9 mouse cellular contexts compared by ENCODE assay signal in genomic region chr4:139175061-139175971, GRCm38 (mm10). TPM values are rescaled to one million over a fixed set of nuclear protein-coding genes. Genes with fewer than 3 reads are reported as not detected.
DNase-seq lines count a peak whose midpoint lies in the region; ATAC-seq and TF ChIP-seq lines count a peak whose summit lies in the region.
"Had no signal": no experiment of that assay in that cellular context is flagged by ENCODE, and none has a peak within 500 bp of the region (broad histone marks: within the 10 kb centered on the region; RNA-seq: fewer than 3 reads in every experiment).

No protein-coding gene starts in this region.

- H3K4me1 ChIP-seq in CH12.LX (ENCODE audit: control insufficient read depth in 1 of 2, insufficient read depth in 2 of 2): no peaks in the 10 kb centered on the region
- no peaks in the 10 kb centered on the region; the same call in 1 of the 2 replicates for H3K4me1 ChIP-seq in heart, embryonic 16.5 days (ENCODE audit: control insufficient read depth, insufficient read depth, low read length)
- H3K4me1 ChIP-seq in lung, embryonic 14.5 days (ENCODE audit: insufficient read depth): peaks cover 32% of the 10 kb centered on the region
- no peaks in the 10 kb centered on the region for H3K4me1 ChIP-seq in forebrain, embryonic 11.5 days (replicated peaks; ENCODE audit: control insufficient read depth, insufficient read depth, low read length)
- H3K4me1 ChIP-seq: midbrain, embryonic 12.5 days had no signal

- H3K9me3 ChIP-seq in CH12.LX (replicated peaks; ENCODE audit: low read length): peaks cover 14% of the 10 kb centered on the region
- peaks cover 6% of the 10 kb centered on the region; the same call in 1 of the 2 replicates for H3K9me3 ChIP-seq in heart, embryonic 16.5 days (replicated peaks; ENCODE audit: control insufficient read depth, low read length)
- no peaks in the 10 kb centered on the region for H3K9me3 ChIP-seq in lung, embryonic 14.5 days (ENCODE audit: low read depth, low read length)
- no peaks in the 10 kb centered on the region; the same call in 1 of the 2 replicates for H3K9me3 ChIP-seq in forebrain, embryonic 11.5 days (ENCODE audit: control insufficient read depth, low read length)

- no peaks in the 10 kb centered on the region for H3K36me3 ChIP-seq in CH12.LX (replicated peaks in 1 of 2; ENCODE audit: control insufficient read depth in 1 of 2, insufficient read depth in 1 of 2, low read length in 1 of 2)
- H3K36me3 ChIP-seq in heart, embryonic 16.5 days (ENCODE audit: control insufficient read depth, insufficient read depth): no peaks in the 10 kb centered on the region
- H3K36me3 ChIP-seq in lung, embryonic 14.5 days (ENCODE audit: insufficient read depth): no peaks in the 10 kb centered on the region
- no peaks in the 10 kb centered on the region for H3K36me3 ChIP-seq in forebrain, embryonic 11.5 days (ENCODE audit: control insufficient read depth, insufficient read depth, low read length)
- H3K36me3 ChIP-seq: midbrain, embryonic 12.5 days had no signal

- TF ChIP-seq CTCF in CH12.LX (conservative IDR thresholded peaks at IDR 0.05 in 1 of 2, IDR thresholded peaks at IDR 0.05 in 1 of 2; ENCODE audit: low read depth in 2 of 2, low read length in 2 of 2): no peak
- no peak for TF ChIP-seq CTCF in lung, embryonic 14.5 days (IDR thresholded peaks at IDR 0.05; ENCODE audit: low read depth)

- DNase-seq in adrenal gland, postnatal 14 days: peak; percentile 50
- DNase-seq in adrenal gland, postnatal 4 days (ENCODE audit: low spot score in 2 of 2): no peak
- no peak for DNase-seq in CH12.LX (ENCODE audit: extremely low read depth)
- DNase-seq in lung, embryonic 14.5 days: peak; percentile 82
- no peak for DNase-seq in frontal cortex, postnatal 25 days (ENCODE audit: low spot score in 2 of 2)
- no peak for DNase-seq in thymus, postnatal 0 days (ENCODE audit: low spot score)
- no peak for DNase-seq in forebrain, embryonic 11.5 days (ENCODE audit: low spot score)

- H3K4me3 ChIP-seq in CH12.LX (replicated peaks in 1 of 3; ENCODE audit: low read depth in 2 of 3, low read length in 2 of 3, poor library complexity in 1 of 3): no peak overlapping the region
- no peak overlapping the region for H3K4me3 ChIP-seq in heart, embryonic 16.5 days (ENCODE audit: low read length)
- H3K4me3 ChIP-seq in lung, embryonic 14.5 days (ENCODE audit: low read depth, low read length): no peak overlapping the region
- no peak overlapping the region for H3K4me3 ChIP-seq in forebrain, embryonic 11.5 days (ENCODE audit: low read depth, low read length)
- H3K4me3 ChIP-seq: midbrain, embryonic 12.5 days had no signal

- TF ChIP-seq RAD21 in CH12.LX (IDR thresholded peaks at IDR 0.05; ENCODE audit: low read depth, low read length): no peak

- in situ Hi-C loops in CH12.LX (cut with MboI; ENCODE audit: low pct_ligation_motif_present, low pct_unique_long_range_greater_than_20kb, low sequenced_read_pairs): no loop called here

- ATAC-seq in heart, embryonic 16.5 days (replicated peaks; ENCODE audit: extremely low read depth, insufficient read depth, low FRiP score): no peak
- ATAC-seq in lung, embryonic 14.5 days (ENCODE audit: insufficient read depth): peak; percentile 53
- ATAC-seq in forebrain, embryonic 11.5 days (replicated peaks; ENCODE audit: low FRiP score): no peak

- H3K27ac ChIP-seq in CH12.LX (ENCODE audit: insufficient read depth, low read depth): no peak overlapping the region
- no peak overlapping the region for H3K27ac ChIP-seq in heart, embryonic 16.5 days (ENCODE audit: low read length)
- H3K27ac ChIP-seq in lung, embryonic 14.5 days (ENCODE audit: low read depth): peak overlapping the region; percentile 82
- H3K27ac ChIP-seq in forebrain, embryonic 11.5 days (ENCODE audit: low read depth, low read length): no peak overlapping the region
- H3K27ac ChIP-seq: midbrain, embryonic 12.5 days had no signal

- no peak for TF ChIP-seq EP300 in CH12.LX (IDR thresholded peaks at IDR 0.05; ENCODE audit: low read length)

- peak overlapping the region; percentile 47 for H3K4me2 ChIP-seq in CH12.LX (ENCODE audit: insufficient read depth, low read depth, poor library complexity, severe bottlenecking)
- H3K4me2 ChIP-seq in heart, embryonic 16.5 days (ENCODE audit: low read depth, low read length): peak overlapping the region; percentile 0; the same call in 1 of the 2 replicates
- peak overlapping the region; percentile 39 for H3K4me2 ChIP-seq in lung, embryonic 14.5 days
- no peak overlapping the region for H3K4me2 ChIP-seq in forebrain, embryonic 11.5 days (ENCODE audit: low read depth, low read length, severe bottlenecking)
- H3K4me2 ChIP-seq: midbrain, embryonic 12.5 days had no signal

- H3K9ac ChIP-seq in CH12.LX (ENCODE audit: insufficient read depth, low read depth): no peak overlapping the region
- H3K9ac ChIP-seq in heart, embryonic 16.5 days (ENCODE audit: low read length): no peak overlapping the region
- H3K9ac ChIP-seq in lung, embryonic 14.5 days: no peak overlapping the region
- no peak overlapping the region for H3K9ac ChIP-seq in forebrain, embryonic 11.5 days (ENCODE audit: low read length)
- H3K9ac ChIP-seq: midbrain, embryonic 12.5 days had no signal

- no peaks in the 10 kb centered on the region for H3K27me3 ChIP-seq in CH12.LX (replicated peaks)
- H3K27me3 ChIP-seq in heart, embryonic 16.5 days (ENCODE audit: control insufficient read depth, insufficient read depth, low read length): no peaks in the 10 kb centered on the region
- H3K27me3 ChIP-seq in lung, embryonic 14.5 days (ENCODE audit: insufficient read depth, low read length): no peaks in the 10 kb centered on the region
- H3K27me3 ChIP-seq in forebrain, embryonic 11.5 days (ENCODE audit: control insufficient read depth, insufficient read depth, low read length): no peaks in the 10 kb centered on the region
- H3K27me3 ChIP-seq: midbrain, embryonic 12.5 days had no signal

- WGBS in heart, embryonic 16.5 days: 53% methylated on average over 20 of the region's 20 CpGs
- 22% methylated on average over 20 of the region's 20 CpGs for WGBS in lung, embryonic 14.5 days
- WGBS in forebrain, embryonic 11.5 days: 70% methylated on average over 20 of the region's 20 CpGs

- TF ChIP-seq POLR2A in CH12.LX (IDR thresholded peaks at IDR 0.05; ENCODE audit: low read depth, low read length): no peak

- dilution Hi-C loops in CH12.LX (cut with MboI; ENCODE audit: extremely low pct_ligation_motif_present, extremely low pct_unique_long_range_greater_than_20kb, low sequenced_read_pairs): no loop called here

- H3K79me2 ChIP-seq in CH12.LX (replicated peaks; ENCODE audit: control insufficient read depth, extremely low read depth, insufficient read depth, poor library complexity, severe bottlenecking): no peaks in the 10 kb centered on the region

TF ChIP-seq in CH12.LX, 34 proteins besides CTCF, POLR2A, EP300 and RAD21:
- TF ChIP-seq USF2 (conservative IDR thresholded peaks at IDR 0.05; ENCODE audit: low read depth, low read length): no peak
- TF ChIP-seq ETS1 (conservative IDR thresholded peaks at IDR 0.05; ENCODE audit: low read depth, low read length): no peak
- TF ChIP-seq IRF4 (IDR thresholded peaks at IDR 0.05; ENCODE audit: low read depth, low read length): no peak
- no peak for TF ChIP-seq RCOR1 (conservative IDR thresholded peaks at IDR 0.05; ENCODE audit: low read depth, low read length)
- no peak for TF ChIP-seq JUN (IDR thresholded peaks at IDR 0.05; ENCODE audit: insufficient read depth, low read depth, low read length)
- no peak for TF ChIP-seq UBTF (IDR thresholded peaks at IDR 0.05; ENCODE audit: low read depth, low read length)
- no peak for TF ChIP-seq E2F4 (IDR thresholded peaks at IDR 0.05; ENCODE audit: insufficient replicate concordance, low read depth, low read length)
- TF ChIP-seq ZMIZ1 (IDR thresholded peaks at IDR 0.05; ENCODE audit: low read depth, low read length): no peak
- no peak for TF ChIP-seq NELFE (IDR thresholded peaks at IDR 0.05; ENCODE audit: low read depth, low read length)
- no peak for TF ChIP-seq USF1 (IDR thresholded peaks at IDR 0.05; ENCODE audit: low read depth, low read length)
- no peak for TF ChIP-seq HCFC1 (IDR thresholded peaks at IDR 0.05; ENCODE audit: low read depth, low read length)
- no peak for TF ChIP-seq ZC3H11A (IDR thresholded peaks at IDR 0.05; ENCODE audit: low read depth, low read length)
- TF ChIP-seq SIN3A (IDR thresholded peaks at IDR 0.05; ENCODE audit: low read length): no peak
- no peak for TF ChIP-seq ZKSCAN1 (IDR thresholded peaks at IDR 0.05; ENCODE audit: borderline replicate concordance, low read depth, low read length)
- TF ChIP-seq NRF1 (IDR thresholded peaks at IDR 0.05; ENCODE audit: low read depth, low read length): no peak
- no peak for TF ChIP-seq BHLHE40 (IDR thresholded peaks at IDR 0.05; ENCODE audit: low read depth, low read length)
- TF ChIP-seq CHD1 (IDR thresholded peaks at IDR 0.05; ENCODE audit: low read depth, low read length): no peak
- no peak for TF ChIP-seq POLR2AphosphoS2 (IDR thresholded peaks at IDR 0.05; ENCODE audit: low read depth, low read length)

RNA-seq across cellular contexts. Expression of gene Capzb, which starts 17.4 kb away (rescaled TPM):
- 316 and 319 TPM in 2 replicates for total RNA-seq in adrenal gland, postnatal 14 days (2021)
- total RNA-seq in adrenal gland, postnatal 4 days (2021): 100 to 1,000 TPM; 343 to 361 TPM
- 83.5 and 86.4 TPM in 2 replicates for total RNA-seq in CH12.LX (2012; rRNA removed)
- total RNA-seq in CH12.LX (2014; rRNA removed): 144 and 160 TPM in 2 replicates
- polyA plus RNA-seq in CH12.LX (2012; ENCODE audit: insufficient read length, low read depth): 382 and 388 TPM in 2 replicates
- 382 and 385 TPM in 2 replicates for polyA plus RNA-seq in heart, embryonic 16.5 days (2015; fragmentation: Nextera tagmentation; extraction: Ambion mirVana)
- polyA plus RNA-seq in lung, embryonic 14.5 days (2014; fragmentation: Nextera tagmentation; extraction: Ambion mirVana): 332 and 336 TPM in 2 replicates
- polyA plus RNA-seq in thymus, postnatal 0 days (2015; fragmentation: Nextera tagmentation; extraction: Ambion mirVana): 415 and 425 TPM in 2 replicates
- 238 and 240 TPM in 2 replicates for polyA plus RNA-seq in forebrain, embryonic 11.5 days (2014; fragmentation: Nextera tagmentation; extraction: Ambion mirVana)

RNA-seq across cellular contexts. Expression of gene Minos1, which starts 44.4 kb away (rescaled TPM):
- total RNA-seq in adrenal gland, postnatal 14 days (2021): 480 and 499 TPM in 2 replicates
- total RNA-seq in adrenal gland, postnatal 4 days (2021): 100 to 1,000 TPM; 352 to 357 TPM
- total RNA-seq in CH12.LX (2012; rRNA removed) (139 and 151 TPM in 2 replicates), CH12.LX (2014; rRNA removed) (36.8 and 39.2 TPM in 2 replicates)
- 410 and 418 TPM in 2 replicates for polyA plus RNA-seq in CH12.LX (2012; ENCODE audit: insufficient read length, low read depth)
- polyA plus RNA-seq in heart, embryonic 16.5 days (2015; fragmentation: Nextera tagmentation; extraction: Ambion mirVana): 640 and 697 TPM in 2 replicates
- 501 and 531 TPM in 2 replicates for polyA plus RNA-seq in lung, embryonic 14.5 days (2014; fragmentation: Nextera tagmentation; extraction: Ambion mirVana)
- 777 and 795 TPM in 2 replicates for polyA plus RNA-seq in thymus, postnatal 0 days (2015; fragmentation: Nextera tagmentation; extraction: Ambion mirVana)
- polyA plus RNA-seq in forebrain, embryonic 11.5 days (2014; fragmentation: Nextera tagmentation; extraction: Ambion mirVana): 344 and 387 TPM in 2 replicates

Comparison
In these comparisons a context has a peak if more than half of its experiments do, and no peak if none do; other contexts are left out.
1. DNase-seq: peak in adrenal gland, postnatal 14 days (single experiment) and lung, embryonic 14.5 days (single experiment); none in adrenal gland, postnatal 4 days (0 of 2), CH12.LX (single experiment), frontal cortex, postnatal 25 days (0 of 2), thymus, postnatal 0 days (single experiment) and forebrain, embryonic 11.5 days (single experiment).